In genomic region chr5:136619315-136620231, GRCm38 (mm10) we compare ENCODE assay signal across 8 mouse cellular contexts. TPM values are rescaled to one million over a fixed set of nuclear protein-coding genes. Genes with fewer than 3 reads are reported as not detected.
A peak's percentile ranks its signal among the peaks of the same experiment; 100 is the strongest.
DNase-seq lines count a peak whose midpoint lies in the region; ATAC-seq and TF ChIP-seq lines count a peak whose summit lies in the region.

No protein-coding gene starts in this region.

- no peak for TF ChIP-seq CTCF in cerebellum, adult 2 months (IDR thresholded peaks at IDR 0.05; ENCODE audit: borderline replicate concordance, insufficient read depth, low read depth, low read length)

- peak overlapping the region; percentile 79 for H3K27ac ChIP-seq in heart, embryonic 10.5 days
- peak overlapping the region; percentile 64 for H3K27ac ChIP-seq in kidney, embryonic 14.5 days (ENCODE audit: low read depth, low read length)
- H3K27ac ChIP-seq in cerebellum, adult 2 months (ENCODE audit: insufficient read depth, low read length), result no peak overlapping the region

- intact Hi-C loops in left cerebral cortex, postnatal 14 days (cut with DNase I), result loop anchor here (5.0 kb wide), 1 partner anchor 337 kb away; no protein-coding TSS in a partner anchor

- peaks cover 22% of the 10 kb centered on the region for H3K4me1 ChIP-seq in heart, embryonic 10.5 days
- peaks cover 23% of the 10 kb centered on the region for H3K4me1 ChIP-seq in kidney, embryonic 14.5 days (ENCODE audit: control insufficient read depth, insufficient read depth, low read length)
- no peaks in the 10 kb centered on the region for H3K4me1 ChIP-seq in cerebellum, adult 2 months (ENCODE audit: control insufficient read depth, insufficient read depth, low read length)

- no peaks in the 10 kb centered on the region for H3K36me3 ChIP-seq in heart, embryonic 10.5 days
- no peaks in the 10 kb centered on the region for H3K36me3 ChIP-seq in kidney, embryonic 14.5 days (ENCODE audit: control insufficient read depth, insufficient read depth, low read length)

- peaks cover 59% of the 10 kb centered on the region for H3K27me3 ChIP-seq in heart, embryonic 10.5 days (ENCODE audit: insufficient read depth, poor library complexity, severe bottlenecking)
- no peaks in the 10 kb centered on the region for H3K27me3 ChIP-seq in kidney, embryonic 14.5 days (ENCODE audit: control insufficient read depth, insufficient read depth, low read length)
- H3K27me3 ChIP-seq in cerebellum, adult 2 months (ENCODE audit: control insufficient read depth, insufficient read depth, low read length), result no peaks in the 10 kb centered on the region

- DNase-seq in ovary, postnatal 14 days (ENCODE audit: low spot score), result peak; percentile 30
- DNase-seq in ovary, postnatal 10 days (ENCODE audit: low spot score), result no peak
- DNase-seq in heart, embryonic 10.5 days (ENCODE audit: low spot score), result peak; percentile 79
- peak; percentile 79 for DNase-seq in mesoderm, embryonic 11.5 days (ENCODE audit: low read depth, low spot score)
- peak; percentile 72 for DNase-seq in thymus, postnatal 14 days
- no peak for DNase-seq in left cerebral cortex, postnatal 14 days (ENCODE audit: low spot score in 2 of 2)
- no peak for DNase-seq in cerebellum, adult 2 months

- H3K4me2 ChIP-seq in kidney, embryonic 14.5 days (replicated peaks; ENCODE audit: low read depth, low read length), result peak overlapping the region; percentile 33

- peak overlapping the region; percentile 41 for H3K4me3 ChIP-seq in heart, embryonic 10.5 days
- H3K4me3 ChIP-seq in kidney, embryonic 14.5 days (ENCODE audit: low read length), result peak overlapping the region; percentile 2; the same call in 1 of the 2 replicates
- no peak overlapping the region for H3K4me3 ChIP-seq in cerebellum, adult 2 months (replicated peaks; ENCODE audit: insufficient read depth, low read depth, low read length)

- H3K9me3 ChIP-seq in heart, embryonic 10.5 days, result no peaks in the 10 kb centered on the region
- H3K9me3 ChIP-seq in kidney, embryonic 14.5 days (ENCODE audit: control insufficient read depth, low read length), result no peaks in the 10 kb centered on the region

- peak; percentile 88 for ATAC-seq in kidney, embryonic 14.5 days (ENCODE audit: low FRiP score, low TSS enrichment)

- 8% methylated on average over 17 of the region's 17 CpGs for WGBS in heart, embryonic 10.5 days
- 8% methylated on average over 17 of the region's 17 CpGs for WGBS in kidney, embryonic 14.5 days
- 11% methylated on average over 17 of the region's 17 CpGs for WGBS in cerebellum, adult 2 months

- H3K9ac ChIP-seq in kidney, embryonic 14.5 days (ENCODE audit: low read depth, low read length), result peak overlapping the region; percentile 28; the same call in 1 of the 2 replicates

- no peak for TF ChIP-seq POLR2A in cerebellum, adult 2 months (IDR thresholded peaks at IDR 0.05; ENCODE audit: borderline replicate concordance, insufficient read depth, low read length)

RNA-seq across cellular contexts. Expression of gene Cux1, which starts 52.3 kb away (rescaled TPM):
- 60.8 and 65.8 TPM in 2 replicates for polyA plus RNA-seq in heart, embryonic 10.5 days (2016; fragmentation: Nextera tagmentation; extraction: Ambion mirVana)
- polyA plus RNA-seq in kidney, embryonic 14.5 days (2014; fragmentation: Nextera tagmentation; extraction: Ambion mirVana), result 80.6 and 105 TPM in 2 replicates
- total RNA-seq in left cerebral cortex, postnatal 14 days (2021), result 100 to 1,000 TPM; 116 to 150 TPM
- 69.2 and 74.4 TPM in 2 replicates for polyA plus RNA-seq in cerebellum, adult 2 months (2012; rRNA removed)

Comparison
In these comparisons a context has a peak if more than half of its experiments do, and no peak if none do; other contexts are left out.
1. DNase-seq: peak in ovary, postnatal 14 days (single experiment), heart, embryonic 10.5 days (single experiment), mesoderm, embryonic 11.5 days (single experiment) and thymus, postnatal 14 days (single experiment); none in ovary, postnatal 10 days (single experiment), left cerebral cortex, postnatal 14 days (0 of 2) and cerebellum, adult 2 months (0 of 2).